Mouse (Mus musculus) layer of hippocampus, postnatal 25 days (tissue): ENCODE results near the gene Ltb4r1. TPM values are rescaled to one million over a fixed set of nuclear protein-coding genes. Genes with fewer than 3 reads are reported as not detected.
A peak's percentile ranks its signal among the peaks of the same experiment; 100 is the strongest.

Source experiments
- DNase-seq, 2 experiments: peaks; one replicate each; pipeline ENCODE4 v3.0.0; 2022; ENCODE audit warnings: mixed read lengths in 2 of 2, low spot score in 1 of 2; ENCODE audit errors: extremely low spot score in 1 of 2
- total RNA-seq, 2 experiments: library from RNA; stranded (reverse); gene quantifications; 2 replicates each; pipeline ENCODE4 v1.2.3; 2021

Ltb4r1 gene
- under 1 TPM in 1 of 2 experiments, not detected in 1; 0.32 TPM for total RNA-seq

- no peak for DNase-seq
Observed at GRCm38 (mm10) chr14:55765696-55766095, at the start of gene Ltb4r1. Gene Ltb4r1 (plus strand): TSS chr14:55765962.

GRCm38 (mm10) chr14:55716271-55716670 lies 49.5 kb upstream of the Ltb4r1 start:
- no peak for DNase-seq

- DNase-seq, result no peak
Observed at GRCm38 (mm10) chr14:55716884-55717283, 48.9 kb upstream of the Ltb4r1 start.

DNA sequence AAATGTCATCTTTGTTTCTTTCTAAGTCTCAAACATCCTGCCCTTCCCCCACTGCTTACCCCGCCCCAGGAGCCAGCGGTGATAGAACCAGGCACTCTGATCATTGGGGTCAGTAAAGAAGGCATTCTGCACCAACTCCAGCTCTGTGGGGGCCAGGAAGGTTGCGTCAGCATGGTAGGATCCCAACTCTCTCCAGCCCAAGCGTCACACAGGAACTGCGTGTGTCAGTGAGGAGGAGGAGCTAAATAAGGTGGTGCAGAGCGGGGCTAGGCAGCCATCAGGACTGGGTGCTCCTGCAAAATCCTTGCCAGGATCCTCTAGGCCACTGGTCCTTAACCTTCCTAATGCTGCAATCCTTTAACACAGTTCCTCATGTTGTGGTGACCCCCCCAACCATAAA lies 46.0 kb upstream of the Ltb4r1 start:
- no peak for DNase-seq

GRCm38 (mm10) chr14:55720666-55721065 lies 45.1 kb upstream of the Ltb4r1 start:
- no peak for DNase-seq

- DNase-seq, result no peak
Observed at GRCm38 (mm10) chr14:55721076-55721475, 44.7 kb upstream of the Ltb4r1 start.

GRCm38 (mm10) chr14:55721700-55722437 lies 43.9 kb upstream of the Ltb4r1 start, which contains the start of gene Rabggta:
Gene Rabggta (minus strand): TSS chr14:55722263.
- peak; percentile 93 to 94 for DNase-seq

- DNase-seq, result no peak
Observed at GRCm38 (mm10) chr14:55722438-55722945, 43.3 kb upstream of the Ltb4r1 start.

- DNase-seq, result no peak
Observed at GRCm38 (mm10) chr14:55723433-55723832, 42.3 kb upstream of the Ltb4r1 start.

- DNase-seq, result no peak
Observed at GRCm38 (mm10) chr14:55724411-55724871, 41.3 kb upstream of the Ltb4r1 start.

GRCm38 (mm10) chr14:55726261-55726660 lies 39.5 kb upstream of the Ltb4r1 start:
- no peak for DNase-seq

DNA sequence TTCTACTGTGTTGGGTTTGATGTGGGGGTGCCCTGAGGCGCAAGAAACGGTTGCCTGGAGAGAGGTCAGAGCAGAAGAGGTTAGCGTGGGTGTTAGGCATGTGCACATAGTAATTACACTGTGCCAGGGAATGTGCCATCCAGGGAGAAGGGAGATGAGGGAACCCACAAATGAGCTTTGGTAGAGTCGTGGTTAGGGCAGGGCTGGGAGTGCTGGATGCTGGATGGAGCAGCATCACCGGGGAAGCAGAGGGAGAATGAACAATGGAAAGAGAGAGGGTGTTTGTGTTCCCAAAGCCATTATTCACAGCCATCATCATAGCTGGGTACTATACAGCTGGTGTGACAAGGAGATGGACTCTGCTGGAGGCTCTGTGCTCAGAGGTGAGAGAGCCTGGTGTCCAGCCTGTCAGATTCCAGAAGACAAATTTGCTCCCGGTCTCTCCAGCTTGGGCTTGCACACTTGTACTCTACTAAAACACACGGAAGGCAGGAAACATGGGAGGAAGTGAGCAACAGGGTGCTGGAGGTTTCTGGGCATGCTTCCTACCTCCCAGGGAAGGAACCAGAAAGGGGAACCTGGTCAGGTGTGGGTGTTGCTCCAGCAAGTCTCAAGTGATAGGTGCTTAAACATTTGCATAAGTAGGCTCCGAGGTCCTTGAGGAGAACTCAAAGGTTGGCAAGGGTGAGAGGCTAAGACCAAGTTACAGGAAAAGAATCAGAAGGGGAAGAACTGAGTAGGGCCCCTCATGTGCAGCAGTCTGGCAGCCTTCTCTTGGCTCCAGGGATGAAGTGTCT lies 37.7 kb upstream of the Ltb4r1 start:
- DNase-seq, result no peak

DNA sequence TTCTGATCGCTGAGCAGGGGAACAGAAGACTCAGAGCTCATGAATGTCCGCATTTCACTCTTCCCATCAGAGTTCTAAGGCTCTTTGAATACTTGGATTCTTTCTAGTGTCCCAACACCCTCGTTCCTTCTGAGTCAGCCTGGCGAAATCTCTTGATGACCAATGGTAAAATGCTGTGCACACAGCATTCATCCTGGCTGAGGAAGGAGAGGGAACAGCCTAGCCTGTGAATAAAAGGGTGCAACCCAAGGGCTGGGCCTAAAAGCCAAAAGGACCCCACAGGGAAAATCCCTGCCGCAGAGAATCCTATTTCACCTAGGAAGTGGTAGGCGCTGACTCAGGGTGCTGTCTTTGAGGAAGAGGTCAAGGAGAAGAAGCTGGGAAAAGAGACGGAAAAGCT lies 35.6 kb upstream of the Ltb4r1 start:
- no peak for DNase-seq

GRCm38 (mm10) chr14:55730531-55731032 lies 35.2 kb upstream of the Ltb4r1 start:
- DNase-seq, result no peak

GRCm38 (mm10) chr14:55733889-55734288 lies 31.9 kb upstream of the Ltb4r1 start:
- no peak for DNase-seq

- DNase-seq, result no peak
Observed at GRCm38 (mm10) chr14:55734869-55735268, 30.9 kb upstream of the Ltb4r1 start.

GRCm38 (mm10) chr14:55735334-55735733 lies 30.4 kb upstream of the Ltb4r1 start:
- DNase-seq, result no peak

DNA sequence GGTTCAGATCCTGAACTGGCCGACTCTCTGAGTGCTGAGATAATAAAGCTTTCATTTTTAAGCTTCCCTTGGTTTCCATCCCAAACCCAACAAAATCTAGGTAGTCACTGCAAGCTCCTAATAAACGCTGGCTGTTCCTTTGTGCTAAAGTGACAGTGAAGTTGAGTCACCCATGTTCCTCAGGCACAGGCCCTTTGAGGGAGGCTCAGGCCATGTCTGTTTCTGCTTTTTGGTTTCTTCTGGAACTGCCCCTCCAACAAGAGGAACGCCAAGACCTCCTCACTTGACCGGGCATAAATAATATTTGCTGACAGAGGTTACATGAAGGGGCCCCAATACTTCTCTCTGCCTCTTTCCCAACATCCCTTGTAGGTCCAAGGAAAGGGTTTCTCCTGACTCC lies 30.0 kb upstream of the Ltb4r1 start:
- no peak for DNase-seq

DNA sequence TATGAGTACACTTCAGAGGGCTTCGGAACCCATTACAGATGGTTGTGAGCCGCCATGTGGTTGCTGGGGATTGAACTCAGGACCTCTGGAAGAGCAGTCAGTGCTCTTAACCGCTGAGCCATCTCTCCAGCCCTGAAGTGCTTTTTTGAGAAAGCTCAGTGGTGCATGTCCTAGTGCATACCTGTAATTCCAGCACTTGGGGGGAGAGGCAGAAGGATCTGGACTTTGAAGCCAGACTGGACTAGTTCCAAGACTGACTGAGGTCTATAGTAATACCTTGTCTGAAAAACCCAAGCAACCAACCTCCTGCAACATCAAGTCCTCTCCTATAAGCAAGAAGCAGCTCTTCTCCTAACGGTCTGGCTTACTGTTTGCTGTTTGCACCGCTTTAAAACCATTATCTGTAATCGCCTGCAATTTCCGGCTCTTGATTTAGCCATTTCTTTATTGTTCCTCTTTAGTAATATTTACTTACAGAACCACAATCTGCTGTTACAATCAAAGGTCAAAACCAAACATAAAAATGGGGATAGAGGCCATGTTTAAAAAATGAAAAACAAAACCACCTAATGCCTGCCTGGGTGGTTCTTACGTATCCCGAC lies 28.6 kb upstream of the Ltb4r1 start:
- DNase-seq, result no peak

DNA sequence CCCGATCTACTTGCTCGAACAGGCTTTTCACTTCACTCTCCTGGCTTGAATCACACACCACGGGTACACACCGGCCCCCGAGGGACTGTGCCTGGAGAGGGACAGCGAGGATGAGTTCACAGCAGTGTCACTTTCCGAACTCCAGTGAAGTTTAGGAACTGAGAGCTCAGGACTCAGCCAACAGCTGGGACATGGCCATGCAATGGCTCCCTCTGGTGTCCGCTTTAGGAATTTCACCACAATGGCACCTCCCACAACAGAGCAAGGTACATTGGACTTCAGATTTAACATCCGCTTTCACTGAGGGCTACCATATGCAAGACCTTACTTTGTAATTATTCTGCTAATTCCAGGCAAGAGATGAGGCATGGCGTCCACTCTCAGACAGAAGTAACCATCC lies 22.1 kb upstream of the Ltb4r1 start:
- DNase-seq, result peak; percentile 86 to 95
